10 mouse cellular contexts compared by ENCODE assay signal in genomic region chr7:116191138-116191537, GRCm38 (mm10).
DNase-seq lines count a peak whose midpoint lies in the region; ATAC-seq lines count a peak whose summit lies in the region.
"Had no signal": no experiment of that assay in that cellular context is flagged by ENCODE, and none has a peak within 500 bp of the region (broad histone marks: within the 10 kb centered on the region; RNA-seq: fewer than 3 reads in every experiment).

No protein-coding gene starts in this region.

- peak; percentile 38 for DNase-seq in layer of hippocampus, adult 11-12 months (ENCODE audit: low spot score)
- no peak for DNase-seq in layer of hippocampus, postnatal 10 days (ENCODE audit: low spot score in 2 of 2)
- DNase-seq in embryo, embryonic 9.5 days (ENCODE audit: extremely low spot score), result peak; percentile 52
- peak; percentile 64 for DNase-seq in retina, embryonic 14.5 days (ENCODE audit: low spot score)
- DNase-seq in urinary bladder, postnatal 25 days (ENCODE audit: low spot score), result no peak
- no peak for DNase-seq in testis, postnatal 10 days (ENCODE audit: low spot score)

- 0 out of 2 replicates have a peak, but pooled peaks cover 3% of the 10 kb centered on the region for H3K36me3 ChIP-seq in intestine, embryonic 15.5 days
- H3K36me3 ChIP-seq: neural tube, embryonic 12.5 days had no signal

- peaks cover 20% of the 10 kb centered on the region; the same call in 1 of the 2 replicates for H3K4me1 ChIP-seq in intestine, embryonic 15.5 days (replicated peaks)

- no peaks in the 10 kb centered on the region for H3K9me3 ChIP-seq in intestine, embryonic 15.5 days
- H3K9me3 ChIP-seq: neural tube, embryonic 12.5 days had no signal

- no peak overlapping the region for H3K9ac ChIP-seq in intestine, embryonic 15.5 days
- H3K9ac ChIP-seq: neural tube, embryonic 12.5 days had no signal

- ATAC-seq in intestine, embryonic 15.5 days, result peak; percentile 64
- ATAC-seq in erythroid progenitor cell, adult 5-6 weeks (replicated peaks; ENCODE audit: low FRiP score, poor library complexity, severe bottlenecking), result no peak
- ATAC-seq: Patski had no signal

- no peaks in the 10 kb centered on the region for H3K27me3 ChIP-seq in intestine, embryonic 15.5 days (replicated peaks)
- H3K27me3 ChIP-seq: neural tube, embryonic 12.5 days; Patski had no signal

- no peak overlapping the region for H3K4me2 ChIP-seq in intestine, embryonic 15.5 days (replicated peaks)
- H3K4me2 ChIP-seq: neural tube, embryonic 12.5 days had no signal

- no peak overlapping the region for H3K4me3 ChIP-seq in intestine, embryonic 15.5 days (replicated peaks)
- H3K4me3 ChIP-seq: neural tube, embryonic 12.5 days had no signal

- H3K27ac ChIP-seq in intestine, embryonic 15.5 days, result no peak overlapping the region
- H3K27ac ChIP-seq: neural tube, embryonic 12.5 days had no signal

- WGBS in intestine, embryonic 15.5 days, result 21% methylated on average over 3 of the region's 3 CpGs

Comparison
In these comparisons a context has a peak if more than half of its experiments do, and no peak if none do; other contexts are left out.
1. DNase-seq: peak in layer of hippocampus, adult 11-12 months (single experiment), embryo, embryonic 9.5 days (single experiment) and retina, embryonic 14.5 days (single experiment); none in layer of hippocampus, postnatal 10 days (0 of 2), urinary bladder, postnatal 25 days (single experiment) and testis, postnatal 10 days (single experiment).